Mouse (Mus musculus) heart, postnatal 0 days (tissue): ENCODE measurements at regions not wholly inside any gene's neighbourhood (a gene's known extent, or its start where the extent isn't known, plus 50 kb on each side); places are given as distances from the start of the nearest gene placed in this dataset.

ENCODE experiments used
- CTCF ChIP-seq: IDR thresholded peaks from 2 replicates; pipeline ENCODE4 v1.5.1; 2016; ENCODE audit warnings: antibody characterized with exemption, control low read depth, low read depth
- EP300 ChIP-seq: IDR thresholded peaks from 2 replicates; pipeline ENCODE4 v1.6.1; 2016; ENCODE audit warnings: antibody characterized with exemption, low read depth

GRCm38 (mm10) chr10:21224229-21224628 lies 63.4 kb upstream of the Myb start:
- no peak for TF ChIP-seq EP300
- no peak for TF ChIP-seq CTCF
